Mouse (Mus musculus) B cell, adult 2 months (primary cell): ENCODE measurements around the gene Fam90a1b.
A peak's percentile ranks its signal among the peaks of the same experiment; 100 is the strongest.
"Not testable (repeated sequence)": the region's sequence is repeated elsewhere in the genome, so short reads cannot be mapped to it uniquely, and the experiment has no call there.

ENCODE experiments used
- DNase-seq, 2 experiments: peaks; one replicate each; pipeline ENCODE4 v3.0.0; 2022

Fam90a1b gene

DNA sequence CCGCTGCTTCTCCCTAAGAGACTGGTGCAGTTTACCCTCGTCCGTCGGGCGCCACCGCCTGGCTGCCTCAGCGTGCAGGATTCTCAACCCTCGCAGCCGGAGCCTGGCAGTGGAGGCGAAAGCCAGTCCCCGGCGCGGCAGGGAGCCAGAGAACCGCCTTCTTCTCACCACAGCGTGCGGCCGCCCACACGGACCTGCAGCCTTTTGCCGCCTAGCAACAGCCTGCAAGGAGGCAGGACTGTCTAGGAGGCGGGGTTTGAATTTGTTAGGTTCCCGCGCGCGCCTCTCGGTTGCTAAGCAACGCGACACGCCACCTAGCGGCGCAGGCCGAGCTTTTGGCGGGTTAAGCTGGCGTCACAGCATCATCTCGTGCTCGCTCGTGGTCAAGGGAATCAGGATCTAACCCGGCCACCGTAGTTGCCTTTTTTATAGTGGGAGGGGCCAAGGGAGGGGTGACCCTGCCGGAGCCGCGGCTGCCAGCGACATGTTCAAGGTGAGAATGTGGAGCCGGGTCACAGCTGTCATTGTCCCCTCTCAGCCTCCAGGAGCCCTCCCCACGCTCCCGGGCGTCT lies at the start of gene Fam90a1b, which contains the start of gene Apoo:
TSS of gene Fam90a1b (minus strand) at position 108 of the 572 bp plus-strand sequence.
TSS of gene Apoo (plus strand) at position 448 of the 572 bp plus-strand sequence.
- DNase-seq: peak; percentile 95 to 96

DNA sequence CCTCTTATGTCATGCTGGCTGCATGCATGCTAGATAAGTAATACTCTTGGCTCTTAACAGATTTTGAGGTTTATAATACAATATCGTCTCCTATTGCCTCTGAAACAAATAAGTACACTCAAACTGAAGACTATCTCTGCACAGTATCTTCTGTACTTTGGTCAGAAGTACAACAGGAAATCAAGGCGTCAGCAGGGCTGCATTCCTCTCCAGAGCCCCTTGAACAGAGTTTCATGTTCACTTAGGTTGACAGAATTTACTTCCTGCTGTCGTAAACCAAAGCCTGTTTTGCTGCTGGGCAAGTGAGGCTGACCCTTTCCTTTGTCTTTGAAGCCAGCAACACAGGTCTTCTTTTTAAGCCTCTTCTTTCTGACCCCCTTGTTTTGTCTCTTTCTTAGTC lies 42.4 kb upstream of the Fam90a1b start:
- no peak for DNase-seq

DNA sequence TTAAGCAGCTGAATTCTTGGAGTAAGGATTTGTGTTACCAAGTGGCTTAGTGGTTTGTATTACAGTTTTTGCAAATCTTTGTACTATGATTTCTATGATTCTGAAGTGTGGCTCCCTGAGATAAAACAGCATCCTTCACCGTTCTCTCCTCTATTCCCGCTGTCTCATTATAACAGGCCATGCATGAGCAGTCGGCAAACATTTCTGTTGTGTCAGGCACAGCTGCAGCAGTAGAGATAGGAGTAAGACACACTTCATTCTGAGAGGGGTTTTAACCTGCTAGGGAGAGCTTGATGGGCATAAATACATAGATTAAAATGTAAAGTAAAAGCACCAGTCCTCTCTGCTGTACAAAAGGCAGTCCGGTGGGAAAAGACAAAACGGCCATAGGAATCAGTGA lies 12.2 kb upstream of the Fam90a1b start:
- no peak for DNase-seq

DNA sequence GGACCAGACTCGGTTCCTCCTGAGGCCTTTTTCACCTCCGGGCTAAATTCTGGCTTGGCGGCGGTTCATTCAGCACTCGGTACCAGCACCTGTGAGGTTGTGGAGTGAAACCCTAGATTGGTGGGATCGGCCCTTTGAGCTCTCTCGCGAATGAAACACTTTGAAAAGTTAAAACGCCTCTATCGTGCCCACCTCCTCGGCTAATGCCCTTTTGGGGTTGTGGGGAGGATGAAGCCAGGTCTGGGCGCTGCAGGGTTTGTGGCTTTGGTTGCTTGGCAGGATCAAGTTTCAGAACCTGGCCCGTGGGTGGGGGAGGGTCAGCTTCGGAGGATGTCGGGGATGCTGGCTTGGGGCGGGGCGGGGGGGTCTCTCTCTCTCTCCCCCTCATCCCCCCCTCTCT lies 671 bp upstream of the Fam90a1b start:
- DNase-seq: no peak

DNA sequence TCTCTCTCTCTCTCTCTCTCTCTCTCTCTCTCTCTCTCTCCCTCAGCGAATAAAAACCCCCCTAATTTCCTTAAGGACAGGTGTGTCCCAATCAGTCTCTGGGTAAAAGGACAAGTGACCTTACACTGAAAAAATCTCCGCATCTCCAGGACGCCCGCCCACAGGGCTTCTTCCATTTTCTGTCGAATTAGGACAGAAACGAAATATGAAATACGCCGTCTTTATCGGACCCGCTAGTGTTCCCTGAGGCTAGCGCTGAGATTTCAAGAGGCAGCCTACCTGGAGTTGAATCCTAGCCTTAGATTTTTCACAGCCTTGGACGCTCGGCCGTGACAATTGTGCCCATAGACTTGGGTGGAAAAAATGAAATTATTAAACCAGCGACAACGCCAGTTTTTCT lies 548 bp downstream of the Fam90a1b start:
- DNase-seq: peak; percentile 27 to 40

DNA sequence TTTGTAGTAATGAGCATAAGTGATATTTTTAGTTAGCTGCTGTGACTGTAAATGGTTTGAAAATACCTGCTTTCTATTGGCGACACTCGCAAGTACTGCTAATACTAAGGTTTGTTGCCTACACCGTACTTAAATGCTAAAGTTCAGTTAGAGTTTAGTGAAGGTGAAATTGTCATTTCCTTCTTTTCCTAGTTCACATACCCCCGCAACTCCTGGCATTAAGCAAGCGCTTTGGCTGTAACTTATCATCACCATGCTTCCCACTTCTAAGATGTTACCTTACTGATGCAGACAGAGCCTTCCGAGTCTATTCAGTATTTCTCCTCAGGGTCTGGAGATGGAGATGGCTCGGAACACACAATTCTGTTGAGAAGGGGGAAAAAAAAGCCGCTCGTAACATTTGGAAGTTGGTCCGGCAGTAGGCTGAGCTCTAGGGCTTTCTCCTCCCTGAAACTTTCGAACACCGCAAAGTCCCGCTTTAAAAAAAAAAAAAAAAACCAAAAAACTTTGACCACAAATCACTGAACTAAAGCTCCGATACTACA lies 1.1 kb downstream of the Fam90a1b start:
- DNase-seq: peak; percentile 12 to 21

DNA sequence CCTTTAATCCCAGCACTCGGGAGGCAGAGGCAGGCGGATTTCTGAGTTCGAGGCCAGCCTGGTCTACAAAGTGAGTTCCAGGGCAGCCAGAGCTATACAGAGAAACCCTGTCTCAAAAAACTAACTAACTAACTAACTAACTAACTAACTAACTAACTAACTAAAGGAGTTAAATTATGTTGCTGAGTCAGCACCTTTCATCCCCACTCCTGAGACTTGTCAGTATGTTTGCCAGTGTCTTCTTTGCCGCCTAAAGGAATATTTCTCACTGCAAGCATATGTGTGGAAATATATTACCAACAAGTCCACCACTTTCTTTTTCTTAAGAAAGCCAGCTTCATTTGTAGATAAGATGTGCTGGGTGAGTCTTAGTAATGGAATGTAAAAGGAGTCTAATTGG lies 22.9 kb downstream of the Fam90a1b start:
- DNase-seq: not testable (repeated sequence)

DNA sequence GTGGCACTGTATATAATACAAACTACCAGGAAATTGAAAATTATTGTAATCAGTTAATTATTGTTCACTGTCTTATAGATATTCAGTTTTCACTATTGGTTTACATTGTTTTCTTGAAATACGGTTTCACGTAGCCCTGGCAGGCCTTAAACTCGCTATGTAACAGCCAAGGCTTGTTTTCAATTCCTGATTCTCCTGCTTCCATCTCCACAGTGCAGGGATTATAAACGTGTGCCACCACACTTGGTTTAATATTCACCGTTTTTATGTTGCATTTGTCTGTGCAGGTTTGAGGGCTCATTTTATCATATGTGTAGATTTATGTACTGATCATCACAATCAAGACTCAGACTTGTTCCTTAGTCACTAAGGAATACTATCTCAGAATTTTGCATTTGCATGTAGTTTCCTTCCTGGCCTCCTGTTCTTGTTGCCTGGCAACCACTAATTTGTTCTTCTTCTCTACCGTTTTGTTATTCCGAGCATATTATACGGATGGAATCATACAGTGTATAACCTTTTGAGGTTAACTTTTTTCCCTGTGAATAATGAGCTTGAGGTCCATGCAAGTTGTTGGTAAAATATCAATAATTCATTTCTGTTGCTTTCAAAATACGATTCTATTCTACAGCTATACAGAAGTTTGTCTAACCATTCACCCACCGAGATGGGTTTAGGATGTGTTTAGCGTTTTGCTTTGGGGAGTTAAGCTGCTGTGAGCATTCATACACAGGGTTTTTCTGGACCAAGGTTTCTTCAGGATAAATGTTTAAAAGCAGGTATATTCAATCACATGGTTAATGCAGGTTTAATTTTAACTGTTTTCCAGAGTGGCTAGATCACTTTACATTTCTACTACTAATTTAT lies 45.3 kb downstream of the Fam90a1b start:
- no peak for DNase-seq
